Mouse (Mus musculus) erythroblast, adult 5-6 weeks (primary cell): Measurements from ENCODE around the gene Tmem63c. TPM values are rescaled to one million over a fixed set of nuclear protein-coding genes. Genes with fewer than 3 reads are reported as not detected.

ENCODE experiments used
- ATAC-seq: replicated peaks from 2 replicates; pipeline ENCODE4 v1.8.0; 2016; ENCODE audit warnings: moderate number of reproducible peaks, mild to moderate bottlenecking, moderate TSS enrichment, inconsistent platforms; ENCODE audit not compliant: poor library complexity, low FRiP score, severe bottlenecking
- total RNA-seq, 2 experiments: library from RNA; stranded (forward) in 1 of 2; stranded (reverse) in 1 of 2; fragments of 150-400 nt in 1 of 2; fragments of 200-764, 138-1000 nt in 1 of 2; gene quantifications; 2 replicates each; pipeline versions ENCODE4 v1.2.3 to v1.2.4; 2015 to 2017; ENCODE audit warnings: low replicate concordance in 2 of 2

The Tmem63c gene
- not detected in 2 replicates for total RNA-seq (2015; ENCODE audit: low replicate concordance)
- not detected in 2 replicates for total RNA-seq (2017; ENCODE audit: low replicate concordance)

DNA sequence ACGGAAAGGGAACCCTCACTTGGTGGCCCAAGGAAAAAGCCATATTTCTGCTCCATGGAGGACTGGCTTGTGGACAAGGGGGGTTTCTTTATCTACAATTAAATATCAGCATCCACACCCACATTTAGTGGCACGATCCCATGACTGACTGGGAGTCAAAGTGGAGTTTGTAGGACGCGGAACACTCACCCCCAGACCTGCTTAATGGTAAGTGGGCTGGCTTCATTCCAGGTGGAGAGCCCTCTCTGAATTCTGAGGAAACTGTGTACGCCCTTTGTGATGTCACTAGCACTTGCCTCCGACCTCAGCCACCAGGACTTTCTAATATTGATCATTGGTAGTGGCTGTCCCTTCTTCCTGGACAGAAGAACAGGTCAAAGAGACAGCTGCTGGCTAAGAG lies at the start of gene Tmem63c:
Gene Tmem63c, plus strand, starts transcription at position 301 of the 400 bp plus-strand sequence.
- no peak for ATAC-seq

DNA sequence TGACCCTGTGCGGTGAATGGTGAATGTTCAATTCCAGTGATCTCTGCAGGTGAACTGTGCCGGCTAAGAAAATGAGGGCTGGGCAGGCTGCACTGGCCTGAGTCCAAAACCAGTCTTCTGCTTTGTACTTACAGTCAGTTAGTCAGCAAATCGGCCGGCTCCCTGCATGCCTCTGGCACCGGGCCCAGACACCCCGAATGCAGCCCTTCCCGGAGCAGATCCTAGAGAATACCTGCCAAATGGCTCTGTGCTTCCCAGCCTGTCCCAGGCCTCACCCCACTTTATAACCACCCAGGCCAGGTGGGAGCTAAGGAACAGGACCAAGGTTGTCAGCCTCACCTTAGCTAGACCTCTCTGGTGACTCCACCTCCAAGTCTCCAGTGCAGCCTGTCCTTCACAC lies 47.9 kb upstream of the Tmem63c start:
- no peak for ATAC-seq

- no peak for ATAC-seq
These were observed 47.4 kb upstream of the Tmem63c start for GRCm38 (mm10) chr12:86973706-86974105.

- peak; percentile 75 for ATAC-seq
These were observed 46.5 kb upstream of the Tmem63c start for GRCm38 (mm10) chr12:86974387-86975288.

DNA sequence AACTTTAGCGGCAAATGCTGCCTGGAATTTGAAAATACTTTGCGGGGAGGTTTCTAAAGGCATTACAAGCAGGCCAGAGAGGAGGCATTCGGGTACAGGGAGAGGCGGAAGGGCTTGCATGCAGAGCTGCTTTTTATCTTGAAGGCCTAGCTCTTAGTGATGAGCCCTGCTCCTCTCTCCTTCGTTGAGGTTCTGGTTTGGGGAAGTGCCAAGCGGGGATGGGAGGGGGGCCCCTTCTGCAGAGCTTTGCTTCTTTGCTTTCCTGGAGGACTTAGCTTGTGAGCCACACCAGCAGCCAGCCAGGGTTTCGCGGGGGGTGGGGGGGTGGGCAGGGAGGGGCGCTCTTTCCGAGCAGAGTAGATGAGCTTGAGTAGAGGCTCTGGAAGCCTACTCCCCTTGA lies 45.4 kb upstream of the Tmem63c start:
- ATAC-seq: no peak

DNA sequence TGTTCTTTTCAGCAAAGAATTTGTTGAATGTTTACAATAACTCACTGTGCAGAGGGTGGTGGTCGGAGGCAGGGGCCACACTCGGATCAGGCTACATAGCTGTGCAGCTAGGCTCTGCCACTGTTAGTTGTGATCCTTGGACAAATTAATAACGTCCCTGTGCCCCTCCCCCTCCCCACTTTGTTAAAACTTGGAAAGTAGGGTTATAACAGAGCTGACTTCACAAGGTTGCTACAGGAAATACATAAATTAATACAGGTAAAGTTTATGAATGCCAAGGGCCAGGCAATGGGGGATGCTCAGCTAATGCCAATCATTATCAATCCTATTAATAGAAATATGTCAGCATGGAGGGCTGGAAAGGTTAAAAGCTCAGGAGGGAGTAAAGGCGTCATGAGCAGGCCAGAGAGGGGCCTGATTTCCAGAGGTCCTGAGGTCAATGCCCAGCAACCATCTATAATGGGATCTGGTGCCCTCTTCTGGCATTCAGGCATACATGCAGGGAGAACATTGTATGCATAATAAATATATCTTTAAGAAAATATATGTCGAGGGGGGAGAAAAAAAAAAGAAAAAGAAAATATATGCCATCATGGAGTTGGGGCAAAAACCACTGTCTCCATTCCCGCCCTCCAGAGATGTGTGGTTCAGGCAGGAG lies 44.5 kb upstream of the Tmem63c start:
- ATAC-seq: no peak

GRCm38 (mm10) chr12:86977833-86978232 lies 43.3 kb upstream of the Tmem63c start:
- ATAC-seq: no peak

- ATAC-seq: peak; percentile 38; the same call in 1 of the 2 replicates
These were observed 40.0 kb upstream of the Tmem63c start for GRCm38 (mm10) chr12:86981180-86981579.

DNA sequence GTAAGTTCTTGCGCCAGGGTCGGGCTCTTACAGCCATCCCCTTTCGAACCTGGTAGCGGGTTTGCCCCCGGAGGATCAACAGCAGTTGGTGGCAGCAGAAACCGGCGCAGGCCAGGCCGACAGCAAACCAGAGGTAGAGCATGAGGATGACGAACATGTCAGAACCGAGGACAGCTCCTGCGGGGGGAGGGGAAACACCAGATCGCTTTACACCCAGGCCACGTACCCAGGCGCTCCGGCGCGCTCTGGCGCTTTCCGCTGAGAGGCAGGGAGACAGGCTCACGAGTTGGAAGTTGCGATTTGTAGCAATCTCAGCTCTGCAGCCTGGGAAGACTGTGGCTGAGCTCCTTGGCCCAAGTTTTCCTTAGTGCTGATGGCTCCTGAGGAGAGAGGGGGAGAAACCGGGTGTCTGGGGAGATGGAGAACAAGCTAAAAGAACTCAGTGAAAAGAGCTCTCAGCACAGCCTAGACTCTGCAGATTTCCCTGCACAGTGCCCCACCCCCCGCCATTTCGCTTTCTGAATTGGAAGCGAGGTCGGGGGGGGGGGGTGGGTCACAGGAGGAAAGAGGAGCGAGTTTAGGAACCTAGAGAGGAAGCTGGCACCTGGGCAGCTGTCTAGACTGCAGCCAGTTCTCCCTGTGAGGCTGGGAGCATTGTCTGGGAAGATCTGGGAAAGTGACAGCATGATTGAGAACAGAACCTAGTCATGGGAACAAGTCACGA lies 37.5 kb upstream of the Tmem63c start:
- ATAC-seq: no peak

- ATAC-seq: no peak
These were observed 37.0 kb upstream of the Tmem63c start for GRCm38 (mm10) chr12:86984194-86984555.

DNA sequence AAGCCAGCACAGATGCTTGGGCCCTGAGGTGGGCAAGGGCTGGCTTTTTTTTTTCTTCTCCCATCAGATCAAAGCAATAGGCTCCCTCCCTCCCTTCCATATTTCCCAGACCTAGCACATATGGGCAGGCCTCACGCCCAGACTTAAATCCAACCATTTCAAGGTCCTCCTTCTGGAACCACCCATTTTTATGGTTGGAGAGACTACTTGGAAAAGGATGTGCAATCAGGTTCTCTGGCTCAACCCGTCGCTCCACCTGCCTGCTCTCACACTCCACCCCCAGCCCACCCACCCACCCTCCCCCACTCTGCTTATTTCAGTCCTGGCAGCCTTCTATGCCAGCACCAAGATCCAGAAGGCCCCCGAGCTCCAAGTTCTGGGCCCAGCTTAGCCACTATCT lies 34.6 kb upstream of the Tmem63c start:
- ATAC-seq: no peak

DNA sequence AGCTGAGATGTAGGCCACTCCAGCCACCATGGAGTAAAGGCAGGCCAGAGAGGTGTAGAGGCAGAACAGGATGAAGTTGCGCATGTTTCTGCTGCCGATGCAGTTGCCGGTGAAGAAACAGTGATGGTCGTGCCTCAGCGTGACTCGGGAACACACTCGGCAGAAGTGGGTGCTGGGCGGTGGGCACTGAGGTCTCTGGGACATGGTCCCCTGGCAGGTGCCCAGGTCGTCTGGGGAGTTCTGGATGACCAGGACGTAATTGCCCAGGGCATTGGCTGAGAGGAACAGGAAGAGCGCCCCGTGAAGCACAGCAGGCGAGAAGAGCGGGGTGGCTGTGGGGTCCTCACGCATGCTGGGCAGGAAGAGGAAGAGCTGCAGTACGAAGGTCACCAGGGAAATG lies 32.9 kb upstream of the Tmem63c start:
- ATAC-seq: no peak

GRCm38 (mm10) chr12:86989378-86989777 lies 31.8 kb upstream of the Tmem63c start:
- no peak for ATAC-seq

- ATAC-seq: no peak
These were observed 31.0 kb upstream of the Tmem63c start, which contains the start of gene Zdhhc22 for GRCm38 (mm10) chr12:86989890-86990754. TSS of gene Zdhhc22 (minus strand) at chr12:86990430.

GRCm38 (mm10) chr12:86990755-86991110 lies 30.4 kb upstream of the Tmem63c start:
- no peak for ATAC-seq

GRCm38 (mm10) chr12:86994166-86994565 lies 27.0 kb upstream of the Tmem63c start:
- ATAC-seq: no peak

GRCm38 (mm10) chr12:86994776-86995175 lies 26.4 kb upstream of the Tmem63c start:
- no peak for ATAC-seq

- no peak for ATAC-seq
These were observed 25.2 kb upstream of the Tmem63c start for GRCm38 (mm10) chr12:86995931-86996330.

DNA sequence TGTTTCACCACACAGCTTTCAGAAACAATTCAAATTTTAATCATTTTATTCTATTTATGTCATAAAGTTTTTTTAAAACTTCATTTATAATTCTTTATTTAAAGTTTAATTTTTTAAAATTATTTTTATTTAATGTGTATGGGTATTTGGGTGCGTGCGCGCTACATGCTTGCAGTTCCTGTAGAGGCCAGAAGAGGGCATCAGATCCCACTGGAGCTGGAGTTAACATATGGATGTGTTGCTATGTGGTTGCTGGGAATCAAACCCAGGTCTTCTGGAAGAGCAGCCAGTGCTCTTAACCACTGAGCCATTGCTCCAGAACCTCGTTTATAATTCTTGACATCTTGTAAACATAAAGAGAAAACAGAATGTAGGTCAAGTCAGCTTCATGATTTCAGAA lies 22.4 kb upstream of the Tmem63c start:
- no peak for ATAC-seq
